Mouse (Mus musculus): ENCODE data around the gene Gm13288.

DNA sequence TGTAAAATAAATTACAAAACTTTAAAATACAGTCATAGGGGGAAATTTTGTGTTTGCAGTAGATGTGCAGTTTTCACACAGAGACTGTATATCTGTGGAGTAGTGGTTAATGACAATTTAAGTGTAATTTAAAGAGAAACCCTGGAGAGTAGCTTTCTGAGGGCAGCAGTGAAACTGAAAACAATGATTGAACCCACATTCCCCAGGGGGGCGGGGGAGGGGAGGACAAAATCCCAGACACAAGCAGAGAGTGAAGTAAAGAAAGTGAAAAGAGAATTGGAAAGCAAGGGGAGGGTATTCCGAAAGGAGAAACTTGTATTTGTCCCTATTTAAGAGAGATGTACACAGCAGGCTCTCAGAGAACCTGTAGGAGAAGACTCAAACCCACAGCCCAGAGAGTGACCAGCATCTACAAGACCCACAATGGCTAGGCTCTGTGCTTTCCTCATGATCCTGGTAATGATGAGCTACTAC, 36.1 kb downstream of the Gm13288 start, which contains the start of gene Ifna4:
- no peak for TF ChIP-seq CTCF (IDR thresholded peaks at IDR 0.05)
- no peak for TF ChIP-seq EP300 (IDR thresholded peaks at IDR 0.05)
